Comparison of ENCODE assay signal across 12 mouse cellular contexts in genomic region chr2:157263101-157263500, GRCm38 (mm10).
"Had no signal": no experiment of that assay in that cellular context is flagged by ENCODE, and none has a peak within 500 bp of the region (broad histone marks: within the 10 kb centered on the region; RNA-seq: fewer than 3 reads in every experiment).

No protein-coding gene starts in this region.

- H3K4me2 ChIP-seq: kidney, embryonic 15.5 days; neural tube, embryonic 13.5 days had no signal

- H3K4me3 ChIP-seq: kidney, embryonic 15.5 days; limb, embryonic 13.5 days; midbrain, embryonic 10.5 days; neural tube, embryonic 13.5 days had no signal

- DNase-seq: kidney, postnatal 14 days; left cerebral cortex, postnatal 4 days; lung, adult 18-20 months; lung, postnatal 36 days; midbrain, embryonic 14.5 days; right cerebral cortex, postnatal 14 days; thymus, postnatal 36 days had no signal

- H3K27me3 ChIP-seq: kidney, embryonic 15.5 days; limb, embryonic 13.5 days; neural tube, embryonic 13.5 days had no signal

- H3K36me3 ChIP-seq: kidney, embryonic 15.5 days; limb, embryonic 13.5 days; midbrain, embryonic 10.5 days; neural tube, embryonic 13.5 days had no signal

- H3K27ac ChIP-seq: kidney, embryonic 15.5 days; liver, embryonic 14.5 days; midbrain, embryonic 10.5 days; neural tube, embryonic 13.5 days had no signal

- H3K4me1 ChIP-seq: kidney, embryonic 15.5 days; midbrain, embryonic 10.5 days; neural tube, embryonic 13.5 days had no signal

- H3K9ac ChIP-seq: kidney, embryonic 15.5 days; liver, embryonic 14.5 days; neural tube, embryonic 13.5 days had no signal

- H3K9me3 ChIP-seq: kidney, embryonic 15.5 days; limb, embryonic 13.5 days; midbrain, embryonic 10.5 days; neural tube, embryonic 13.5 days had no signal
